Mouse (Mus musculus) thymus, adult 2 months (tissue): ENCODE measurements around the gene Gm11111.

Experiments used
- CTCF ChIP-seq: fragments of 200-500 bp; IDR thresholded peaks from 2 replicates; pipeline ENCODE4 v1.5.1; 2012; ENCODE audit warnings: mild to moderate bottlenecking, control low read depth, low read length, moderate library complexity, borderline replicate concordance; ENCODE audit not compliant: control insufficient read depth, poor library complexity, insufficient read depth; ENCODE audit errors: extremely low read depth
- POLR2A ChIP-seq: fragments of 200-500 bp; IDR thresholded peaks from 2 replicates; pipeline ENCODE4 v1.6.1; 2012; ENCODE audit warnings: mild to moderate bottlenecking, low read length, control low read depth, moderate library complexity; ENCODE audit not compliant: control insufficient read depth, poor library complexity, insufficient read depth; ENCODE audit errors: extremely low read depth

DNA sequence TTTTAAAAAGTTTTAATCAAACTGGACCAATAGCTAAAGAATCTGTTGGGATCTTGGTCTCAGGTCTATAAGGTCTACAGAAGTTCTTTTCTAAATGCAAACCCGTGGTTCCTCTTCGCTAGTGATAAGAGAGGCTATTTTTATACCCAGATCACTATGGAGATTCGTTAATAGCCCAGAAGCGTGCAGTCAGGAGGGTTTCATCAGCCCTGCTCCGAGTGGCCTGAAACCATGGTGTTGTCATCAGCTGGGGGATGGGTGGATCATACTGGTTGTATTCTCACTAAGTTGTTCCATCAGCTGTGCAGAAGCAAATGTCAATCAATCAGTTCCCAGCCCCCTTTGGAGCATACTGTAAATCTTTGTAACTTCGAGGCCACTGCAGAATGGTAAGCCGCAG, 29.4 kb upstream of the Gm11111 start:
- TF ChIP-seq POLR2A (no peak), CTCF (no peak)
